Mouse (Mus musculus): ENCODE data around the gene Nbas.

Gene Nbas

DNA sequence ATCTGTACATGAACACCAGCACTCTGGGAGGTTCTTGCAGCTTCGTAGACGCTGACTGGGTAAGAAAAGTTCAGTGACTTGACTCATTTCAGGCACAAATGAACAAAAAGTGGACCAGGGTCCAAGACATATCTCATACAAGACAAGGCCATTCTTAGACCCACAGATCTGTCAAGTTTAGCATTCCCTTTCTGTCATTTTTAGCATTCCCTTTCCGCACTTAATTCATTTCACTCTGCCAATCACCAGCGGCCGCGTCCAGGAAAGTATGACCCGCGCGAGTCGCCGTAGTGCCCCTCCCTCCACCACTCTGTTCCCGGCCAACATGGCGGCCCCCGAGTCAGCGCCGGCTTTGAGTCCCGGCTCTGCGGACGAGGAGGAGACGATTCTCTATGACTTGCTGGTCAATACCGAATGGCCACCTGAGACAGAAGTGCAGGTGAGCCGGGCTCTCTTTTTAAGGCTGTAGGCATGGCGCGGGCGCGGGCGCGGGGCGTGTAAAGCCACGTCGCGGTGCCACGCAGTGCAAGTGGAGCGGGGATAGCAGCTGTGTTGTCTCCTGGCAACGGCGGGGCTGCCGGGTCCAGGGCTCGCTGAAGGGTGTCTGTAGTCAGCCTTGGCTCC lies at the start of gene Nbas:
TSS of gene Nbas (plus strand) at position 308 of the 624 bp plus-strand sequence.
- peak; percentile 85 for DNase-seq (ENCODE audit: low spot score)

DNA sequence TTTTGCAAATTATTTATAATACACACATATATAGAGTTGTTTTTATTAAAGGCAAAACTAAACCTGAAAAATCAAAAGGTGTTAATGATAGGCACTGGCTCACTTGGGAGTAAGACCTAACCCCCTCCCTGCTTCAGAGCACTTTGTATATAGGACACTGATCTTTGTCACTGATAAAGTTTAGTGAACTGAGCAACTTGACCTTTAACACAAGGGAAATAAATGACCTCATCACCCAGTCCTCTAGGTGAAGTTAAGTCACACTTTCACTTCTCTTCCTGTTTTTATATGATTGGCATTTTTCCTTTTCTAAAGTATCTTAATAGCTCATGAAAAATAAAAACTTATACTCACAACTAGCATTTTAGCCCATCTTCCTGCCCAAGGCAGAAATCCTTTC lies 26.5 kb upstream of the Nbas start:
- DNase-seq (ENCODE audit: low spot score): no peak

- peak; percentile 81 for DNase-seq (ENCODE audit: low spot score)
Observed at GRCm38 (mm10) chr12:13248691-13249572, 20.0 kb upstream of the Nbas start, which contains the start of gene Ddx1. Gene Ddx1 (minus strand): TSS chr12:13249213.

DNA sequence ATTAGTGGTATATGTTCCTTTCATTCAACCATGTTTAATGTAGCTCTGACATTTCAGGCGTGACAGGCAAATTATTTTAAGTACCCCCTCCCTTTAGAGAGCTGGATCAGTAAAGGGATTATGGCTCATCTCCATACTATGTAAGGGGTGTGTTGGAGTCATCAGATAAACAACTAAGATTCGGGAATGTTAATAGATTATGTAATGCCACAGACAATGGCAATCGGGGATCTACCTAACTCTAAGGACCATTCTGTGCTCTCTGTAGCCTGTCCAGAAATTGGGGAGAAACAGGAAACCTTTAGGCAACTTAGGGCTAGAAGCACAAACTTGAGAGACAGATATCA lies 19.4 kb upstream of the Nbas start:
- DNase-seq (ENCODE audit: low spot score): no peak

DNA sequence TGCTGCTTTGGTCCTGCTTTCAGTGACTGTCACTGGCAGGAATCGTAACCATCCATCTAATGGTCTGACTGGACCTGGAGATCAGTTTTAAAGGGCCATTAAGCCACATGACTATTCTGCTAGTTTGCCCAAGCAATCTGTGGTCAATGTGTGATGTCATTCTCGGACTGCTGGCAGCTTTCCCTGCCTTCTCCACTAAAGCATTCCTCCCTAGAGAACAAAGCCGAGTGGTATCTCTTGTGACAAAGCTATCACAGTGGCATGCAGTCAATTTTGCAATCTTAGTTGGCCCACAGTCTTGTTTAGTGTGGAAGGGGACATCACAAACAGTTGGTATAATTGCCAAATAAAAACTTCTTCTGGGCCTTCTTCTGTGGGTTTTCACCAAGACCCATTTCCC lies 13.9 kb upstream of the Nbas start:
- no peak for DNase-seq (ENCODE audit: low spot score)

DNA sequence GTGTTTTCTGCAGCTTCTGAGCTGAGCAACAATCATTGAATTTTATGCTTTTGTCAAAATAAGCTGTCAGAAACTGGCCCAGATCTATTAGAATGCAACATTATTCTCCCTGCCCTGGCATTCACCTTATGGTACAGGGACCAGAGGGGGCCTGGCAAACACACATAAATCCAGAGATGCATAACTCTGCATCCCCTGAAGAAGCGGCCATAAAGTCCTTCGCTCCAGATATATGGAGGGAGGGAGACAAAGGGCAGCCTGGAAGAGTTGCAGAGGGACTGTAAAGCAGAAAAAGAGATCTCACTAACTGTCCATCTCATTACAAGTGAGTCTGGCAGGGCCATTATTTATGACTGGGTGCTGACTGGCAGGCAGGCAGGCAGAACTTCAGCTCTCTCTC lies 13.2 kb upstream of the Nbas start:
- no peak for DNase-seq (ENCODE audit: low spot score)

DNA sequence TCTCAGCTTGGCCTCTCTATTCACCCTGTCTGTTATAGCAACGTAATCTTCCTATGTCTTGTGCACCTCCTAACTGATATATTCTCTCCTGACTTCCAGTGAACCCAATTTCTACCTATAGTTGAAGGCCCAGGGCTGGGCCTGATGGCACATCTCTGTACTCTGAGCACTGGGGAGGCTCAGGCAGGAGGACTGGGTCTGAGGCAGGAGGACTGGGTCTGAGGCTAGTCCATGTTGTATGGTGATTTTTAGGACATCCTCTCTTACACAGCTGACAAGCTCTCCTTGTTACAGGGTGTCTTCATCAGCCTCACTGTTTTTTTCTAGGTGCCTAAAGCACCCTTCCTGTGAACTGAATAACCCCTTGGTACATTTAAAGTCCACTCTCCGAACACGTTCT lies 521 bp upstream of the Nbas start:
- no peak for DNase-seq (ENCODE audit: low spot score)

DNA sequence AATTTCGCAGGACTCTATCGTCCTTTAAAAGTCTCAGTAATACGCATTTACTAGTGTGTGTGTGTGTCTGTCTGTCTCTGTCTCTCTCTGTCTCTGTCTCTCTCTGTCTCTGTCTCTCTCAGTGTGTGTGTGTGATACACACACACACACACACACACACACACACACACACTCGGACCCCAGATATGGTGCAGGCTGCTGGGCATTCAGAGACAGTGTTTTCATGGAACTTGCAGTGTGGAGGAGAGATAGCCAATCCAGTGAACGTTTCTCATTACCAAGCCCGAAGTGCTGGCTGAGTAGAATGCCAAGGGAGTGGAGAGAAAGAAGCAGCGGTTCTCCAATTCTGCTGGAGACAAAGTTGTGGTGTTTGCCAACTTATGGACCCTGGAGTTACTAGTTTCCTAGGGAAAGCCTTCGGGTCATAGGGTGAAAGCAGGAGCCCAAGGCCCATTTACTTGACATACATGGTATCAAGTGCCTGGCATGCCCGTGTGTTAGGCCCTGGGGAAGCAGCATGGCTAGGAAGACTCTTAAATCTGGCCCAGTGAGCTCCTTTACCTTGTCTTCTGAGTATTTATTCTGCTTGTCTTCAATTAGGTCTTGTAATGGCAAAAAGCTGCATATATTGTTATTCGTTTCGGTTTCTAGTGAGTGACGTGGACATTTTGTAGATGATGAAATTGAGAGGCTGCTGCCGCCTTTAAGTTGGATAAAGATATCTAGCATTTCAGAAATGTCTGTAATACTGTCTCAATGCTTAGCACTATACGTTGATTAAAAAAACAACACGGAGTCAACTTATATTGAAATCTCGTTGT lies 847 bp downstream of the Nbas start:
- DNase-seq (ENCODE audit: low spot score): no peak

- no peak for DNase-seq (ENCODE audit: low spot score)
Observed at GRCm38 (mm10) chr12:13291453-13291852, 22.5 kb downstream of the Nbas start.

DNA sequence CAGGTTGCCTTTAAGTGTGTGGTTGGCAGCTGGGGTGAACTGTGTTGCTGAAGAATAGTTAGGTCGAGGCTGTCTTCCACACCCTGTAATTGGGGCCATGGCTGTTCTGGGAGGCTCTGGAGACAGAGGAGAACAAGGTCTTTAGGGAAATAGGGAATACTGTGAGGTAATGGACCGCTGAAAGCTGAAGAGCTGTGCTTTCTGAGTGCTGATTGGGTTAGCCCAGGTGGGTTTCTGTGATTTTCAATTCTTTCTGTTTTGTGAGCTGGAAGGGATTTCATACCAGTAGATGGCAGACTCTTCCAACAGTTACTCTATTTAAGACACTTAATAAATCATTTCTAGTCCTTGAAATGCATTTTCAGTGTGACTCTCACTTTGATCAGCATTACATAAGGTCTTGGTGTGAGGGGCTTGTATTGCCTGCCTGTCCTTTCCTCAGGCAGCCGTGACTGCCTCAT lies 24.5 kb downstream of the Nbas start:
- DNase-seq (ENCODE audit: low spot score): peak; percentile 15

- DNase-seq (ENCODE audit: low spot score): peak; percentile 42
Observed at GRCm38 (mm10) chr12:13303037-13303436, 34.1 kb downstream of the Nbas start.

- DNase-seq (ENCODE audit: low spot score): no peak
Observed at GRCm38 (mm10) chr12:13313966-13314365, 45.0 kb downstream of the Nbas start.

GRCm38 (mm10) chr12:13314384-13314783 lies 45.5 kb downstream of the Nbas start:
- no peak for DNase-seq (ENCODE audit: low spot score)

DNA sequence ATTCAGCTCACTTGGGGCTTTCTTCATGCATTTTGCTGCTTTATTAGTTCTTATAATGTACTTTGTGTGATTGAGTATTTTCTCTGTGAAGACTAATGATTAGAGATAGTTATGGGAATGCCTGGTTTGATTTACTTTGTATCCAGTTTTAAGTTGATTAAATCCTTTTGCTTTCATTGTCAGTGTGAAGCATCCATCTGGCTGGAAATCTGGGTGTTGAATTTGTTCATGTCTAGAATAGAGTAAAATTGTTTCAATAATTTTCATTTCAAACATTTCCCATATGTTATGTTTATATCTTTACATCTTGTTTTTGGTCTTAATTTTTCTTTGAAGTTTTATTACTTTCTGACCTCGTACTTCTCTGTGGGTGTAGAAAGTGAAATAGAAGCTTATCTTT lies 46.1 kb downstream of the Nbas start:
- DNase-seq (ENCODE audit: low spot score): peak; percentile 23

- no peak for DNase-seq (ENCODE audit: low spot score)
Observed at GRCm38 (mm10) chr12:13342535-13342934, 73.6 kb downstream of the Nbas start.

- no peak for DNase-seq (ENCODE audit: low spot score)
Observed at GRCm38 (mm10) chr12:13356201-13356600, 87.3 kb downstream of the Nbas start.

- no peak for DNase-seq (ENCODE audit: low spot score)
Observed at GRCm38 (mm10) chr12:13356769-13357168, 87.8 kb downstream of the Nbas start.

- no peak for DNase-seq (ENCODE audit: low spot score)
Observed at GRCm38 (mm10) chr12:13357229-13357628, 88.3 kb downstream of the Nbas start.

DNA sequence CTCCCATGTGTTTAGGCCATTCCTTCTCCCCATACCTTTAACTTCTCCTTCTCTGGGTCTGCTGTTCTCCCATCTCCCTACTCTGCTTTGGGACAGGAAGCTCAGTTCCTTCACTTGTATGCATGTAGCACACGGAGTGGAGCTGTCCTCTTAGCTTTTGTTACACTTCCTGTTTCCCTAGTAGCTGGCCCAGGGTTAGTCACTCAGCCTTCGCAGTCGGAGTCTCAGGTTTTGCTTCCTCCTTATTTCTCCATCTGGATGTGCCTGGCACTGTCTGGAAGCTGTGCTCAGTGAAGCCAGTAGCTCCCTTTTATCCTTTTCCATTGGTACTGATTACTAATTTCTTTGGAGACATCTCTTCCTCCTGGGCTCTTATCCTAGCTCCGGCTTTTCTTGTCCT lies 89.9 kb downstream of the Nbas start:
- no peak for DNase-seq (ENCODE audit: low spot score)

DNA sequence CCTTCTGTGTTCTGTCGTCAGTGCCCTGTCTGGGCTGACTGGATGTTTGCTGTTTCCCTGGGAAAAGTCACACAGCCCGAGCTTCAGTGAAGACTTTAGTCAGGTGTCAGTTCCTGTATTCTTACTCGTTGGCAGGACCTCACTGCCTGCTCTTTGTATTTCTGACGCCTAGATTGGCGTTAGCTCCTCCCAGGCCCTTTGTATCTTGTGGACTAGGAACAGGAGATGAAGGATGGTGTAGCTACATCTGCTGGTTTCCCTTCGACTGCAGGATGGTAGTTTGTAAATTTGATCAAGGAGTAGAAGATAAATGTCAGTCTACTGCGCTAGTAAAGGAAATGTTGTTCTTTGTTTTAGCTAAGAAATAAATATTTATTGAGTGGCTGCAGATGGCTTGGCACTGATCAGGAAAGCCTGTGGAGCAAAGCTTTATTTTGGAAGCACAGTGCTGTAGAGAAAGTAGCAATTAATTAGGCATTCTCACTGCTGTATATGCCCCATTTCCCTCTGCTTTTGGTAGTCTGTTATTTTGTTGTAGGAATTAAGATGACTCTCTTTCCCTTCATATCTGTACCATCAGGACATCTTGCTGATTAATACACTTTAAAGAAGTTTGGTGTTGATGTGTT lies 91.4 kb downstream of the Nbas start:
- DNase-seq (ENCODE audit: low spot score): no peak

DNA sequence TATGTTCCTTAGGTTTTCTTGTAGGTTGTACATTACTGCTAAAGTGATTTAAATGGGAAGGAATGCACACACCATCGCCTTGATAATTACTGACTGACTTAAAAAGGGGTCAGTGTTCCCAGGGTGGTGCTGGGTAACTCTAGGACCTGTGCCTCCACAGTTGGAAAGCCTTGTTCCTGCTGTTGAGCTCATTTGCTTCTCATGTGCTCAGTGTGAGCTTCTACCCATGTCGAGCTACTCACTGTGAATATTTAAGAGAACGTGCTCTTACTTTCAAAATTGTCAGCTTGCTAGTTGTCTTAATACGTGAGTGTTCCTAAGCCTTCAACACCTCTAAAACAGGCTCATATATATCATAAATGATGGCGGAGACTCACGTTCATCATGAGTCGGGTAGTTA lies 112.6 kb downstream of the Nbas start:
- no peak for DNase-seq (ENCODE audit: low spot score)

DNA sequence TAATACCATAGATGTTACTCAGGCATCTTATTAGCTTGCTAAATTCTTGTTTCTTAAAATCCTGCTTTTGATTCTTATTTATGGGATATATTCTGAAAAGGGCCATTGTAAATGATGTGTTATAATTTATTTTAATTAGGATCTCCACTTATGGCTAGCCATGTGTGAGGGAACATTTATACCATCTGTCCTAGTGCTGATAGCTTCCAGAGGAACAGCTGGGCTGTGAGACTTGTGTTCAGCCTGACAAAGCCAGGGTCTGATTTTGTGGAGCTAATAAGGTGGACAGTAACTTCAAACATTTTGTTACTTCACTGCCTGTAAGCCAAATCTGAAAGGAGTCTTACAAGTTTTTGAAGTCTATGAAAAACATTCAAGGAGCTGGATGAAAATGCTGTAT lies 113.1 kb downstream of the Nbas start:
- DNase-seq (ENCODE audit: low spot score): peak; percentile 18

Measured in layer of hippocampus, adult 11-12 months (tissue).